Mouse (Mus musculus): ENCODE measurements around the gene Pogk.

Pogk gene

GRCm38 (mm10) chr1:166379013-166379629, 30.5 kb downstream of the Pogk start, which contains the start of gene Tada1:
TSS of gene Tada1 (plus strand) at chr1:166379097.
- peak; percentile 92 for DNase-seq (ENCODE audit: low spot score)

GRCm38 (mm10) chr1:166378431-166379012, 31.1 kb downstream of the Pogk start:
- no peak for DNase-seq (ENCODE audit: low spot score)

GRCm38 (mm10) chr1:166377171-166377570, 32.5 kb downstream of the Pogk start:
- no peak for DNase-seq (ENCODE audit: low spot score)

- no peak for DNase-seq (ENCODE audit: low spot score)
Measured at GRCm38 (mm10) chr1:166363122-166363521, 46.5 kb downstream of the Pogk start.

- DNase-seq (ENCODE audit: low spot score): no peak
Measured at GRCm38 (mm10) chr1:166362659-166363058, 47.0 kb downstream of the Pogk start.

- no peak for DNase-seq (ENCODE audit: low spot score)
Measured at GRCm38 (mm10) chr1:166361842-166362241, 47.8 kb downstream of the Pogk start.

GRCm38 (mm10) chr1:166360896-166361295, 48.8 kb downstream of the Pogk start:
- no peak for DNase-seq (ENCODE audit: low spot score)

- peak; percentile 85 for DNase-seq (ENCODE audit: low spot score)
Measured at GRCm38 (mm10) chr1:166360157-166360855, 49.4 kb downstream of the Pogk start.

- peak; percentile 65 for DNase-seq (ENCODE audit: low spot score)
Measured at GRCm38 (mm10) chr1:166349751-166350150, 59.9 kb downstream of the Pogk start.

- peak; percentile 73 for DNase-seq (ENCODE audit: low spot score)
Measured at GRCm38 (mm10) chr1:166349341-166349740, 60.3 kb downstream of the Pogk start.

GRCm38 (mm10) chr1:166346906-166347305, 62.8 kb downstream of the Pogk start:
- DNase-seq (ENCODE audit: low spot score): no peak

GRCm38 (mm10) chr1:166345602-166346001, 64.1 kb downstream of the Pogk start:
- DNase-seq (ENCODE audit: low spot score): no peak

- DNase-seq (ENCODE audit: low spot score): peak; percentile 53
Measured at GRCm38 (mm10) chr1:166344300-166345077, 65.2 kb downstream of the Pogk start.

GRCm38 (mm10) chr1:166343586-166343985, 66.1 kb downstream of the Pogk start:
- DNase-seq (ENCODE audit: low spot score): no peak

- DNase-seq (ENCODE audit: low spot score): no peak
Measured at GRCm38 (mm10) chr1:166342539-166342938, 67.1 kb downstream of the Pogk start.

GRCm38 (mm10) chr1:166342060-166342459, 67.6 kb downstream of the Pogk start:
- no peak for DNase-seq (ENCODE audit: low spot score)

- no peak for DNase-seq (ENCODE audit: low spot score)
Measured at GRCm38 (mm10) chr1:166339110-166339509, 70.6 kb downstream of the Pogk start.

Data from embryo, embryonic 10.5 days (tissue).